Mouse (Mus musculus) testis, adult 2 months (tissue): ENCODE results near the gene Cyth3. TPM values are rescaled to one million over a fixed set of nuclear protein-coding genes. Genes with fewer than 3 reads are reported as not detected.

Experiments
- H3K27ac ChIP-seq: fragments of 200-500 bp; 2 replicates; pipeline ENCODE4 v1.5.1; 2012; ENCODE audit warnings: low read depth, low read length; ENCODE audit not compliant: control insufficient read depth, insufficient read depth
- H3K27me3 ChIP-seq: fragments of 200-500 bp; 2 replicates; pipeline ENCODE4 v1.6.1; 2012; ENCODE audit warnings: mild to moderate bottlenecking, low read length, moderate library complexity; ENCODE audit not compliant: control insufficient read depth, insufficient read depth
- H3K36me3 ChIP-seq: fragments of 200-500 bp; 2 replicates; pipeline ENCODE4 v1.6.1; 2012; ENCODE audit warnings: mild to moderate bottlenecking, low read length; ENCODE audit not compliant: control insufficient read depth, insufficient read depth
- H3K4me1 ChIP-seq: fragments of 200-500 bp; 2 replicates; pipeline ENCODE4 v1.6.1; 2012; ENCODE audit warnings: low read length; ENCODE audit not compliant: control insufficient read depth, insufficient read depth
- H3K4me3 ChIP-seq: fragments of 200-500 bp; 2 replicates; pipeline ENCODE4 v1.5.1; 2012; ENCODE audit warnings: low read depth, mild to moderate bottlenecking, low read length, moderate library complexity, mixed read lengths; ENCODE audit not compliant: control insufficient read depth
- CTCF ChIP-seq: fragments of 200-500 bp; IDR thresholded peaks from 2 replicates; pipeline ENCODE4 v1.5.1; 2012; ENCODE audit warnings: low read depth, mild to moderate bottlenecking, inconsistent platforms, low read length, moderate library complexity; ENCODE audit not compliant: control insufficient read depth, insufficient read depth, insufficient replicate concordance
- POLR2A ChIP-seq: fragments of 200-500 bp; IDR thresholded peaks from 2 replicates; pipeline ENCODE4 v1.6.1; 2012; ENCODE audit warnings: low read depth, mild to moderate bottlenecking, inconsistent platforms, low read length, moderate library complexity; ENCODE audit not compliant: control insufficient read depth
- polyA plus RNA-seq: library from polyadenylated mRNA; depleted of rRNA; stranded (reverse); fragments of >200 nt; gene quantifications from 2 replicates; pipeline ENCODE4 v1.2.3, GENCODE M21; 2012

Cyth3 gene
- polyA plus RNA-seq, 1 experiment, result 24.0 TPM

DNA sequence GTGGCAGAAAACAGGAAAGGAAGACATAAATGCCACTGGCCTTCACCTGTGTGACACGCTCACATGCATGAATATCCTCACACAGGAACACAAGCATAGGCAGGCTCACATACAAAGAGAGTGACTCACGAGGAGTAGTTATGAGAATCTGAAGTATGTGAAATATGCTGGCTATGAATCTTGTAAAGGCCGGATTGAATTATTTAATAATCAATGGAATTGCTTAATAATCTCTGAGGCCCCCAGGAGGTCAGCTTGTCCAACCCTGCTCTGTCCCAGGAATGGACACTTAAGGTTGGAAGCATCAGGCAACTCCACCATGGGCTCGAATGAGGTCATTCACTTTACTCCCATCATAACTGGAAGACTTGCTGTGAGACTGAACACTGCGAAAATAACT lies 37.3 kb upstream of the Cyth3 start:
- no peaks in the 10 kb centered on the region for H3K27me3 ChIP-seq
- H3K4me3 ChIP-seq, result no peak overlapping the region
- peaks cover 2% of the 10 kb centered on the region; the same call in 1 of the 2 replicates for H3K4me1 ChIP-seq
- no peak overlapping the region for H3K27ac ChIP-seq
- no peaks in the 10 kb centered on the region for H3K36me3 ChIP-seq
- TF ChIP-seq CTCF (no peak), POLR2A (no peak)

DNA sequence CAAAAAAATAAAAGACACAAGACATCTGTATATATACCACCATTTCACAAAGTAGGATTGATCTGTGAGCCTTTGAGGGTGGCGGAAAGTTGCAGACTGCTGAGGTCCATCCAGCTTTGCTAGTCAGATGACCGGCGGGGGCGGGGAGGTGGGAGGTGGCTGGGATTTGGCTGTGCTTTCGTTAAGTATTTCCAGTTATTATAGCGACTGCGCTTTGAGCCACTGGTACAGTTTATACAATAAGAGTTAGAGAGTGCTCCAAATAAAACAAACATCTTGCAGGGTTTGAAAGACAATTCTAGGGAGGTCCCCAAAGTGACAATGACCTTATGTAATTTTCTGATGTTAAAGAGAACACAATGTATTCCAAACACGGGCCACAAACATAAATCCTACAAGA lies 35.9 kb upstream of the Cyth3 start:
- Histone ChIP-seq H3K27me3 (no peaks in the 10 kb centered on the region), H3K4me3 (no peak overlapping the region), H3K27ac (no peak overlapping the region), H3K4me1 (peaks cover 2% of the 10 kb centered on the region; the same call in 1 of the 2 replicates), H3K36me3 (no peaks in the 10 kb centered on the region)
- TF ChIP-seq CTCF, result no peak
- no peak for TF ChIP-seq POLR2A

DNA sequence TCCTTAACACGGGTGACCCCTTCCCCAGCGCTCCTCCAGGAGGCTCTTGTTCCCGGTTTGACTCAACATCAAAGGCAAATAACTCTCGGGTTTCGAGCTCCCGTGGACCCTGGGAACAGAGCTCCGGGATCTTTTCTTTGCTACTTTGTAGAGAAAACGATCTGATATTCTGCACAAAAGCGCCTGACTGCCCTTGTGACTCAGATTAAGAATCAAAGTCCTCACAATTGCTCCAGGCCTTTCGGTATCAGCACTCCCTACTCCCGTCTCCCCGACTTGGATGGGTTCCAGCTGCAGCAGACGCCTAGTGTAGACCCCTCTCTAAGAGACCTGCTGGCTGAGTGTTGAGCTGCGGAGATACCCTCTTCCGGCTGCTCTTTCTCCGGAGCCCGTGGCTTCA lies 33.1 kb upstream of the Cyth3 start:
- Histone ChIP-seq H3K4me3 (no peak overlapping the region), H3K27ac (peak overlapping the region; percentile 44), H3K4me1 (peaks cover 2% of the 10 kb centered on the region; the same call in 1 of the 2 replicates), H3K36me3 (no peaks in the 10 kb centered on the region), H3K27me3 (no peaks in the 10 kb centered on the region)
- TF ChIP-seq POLR2A, result no peak
- no peak for TF ChIP-seq CTCF

DNA sequence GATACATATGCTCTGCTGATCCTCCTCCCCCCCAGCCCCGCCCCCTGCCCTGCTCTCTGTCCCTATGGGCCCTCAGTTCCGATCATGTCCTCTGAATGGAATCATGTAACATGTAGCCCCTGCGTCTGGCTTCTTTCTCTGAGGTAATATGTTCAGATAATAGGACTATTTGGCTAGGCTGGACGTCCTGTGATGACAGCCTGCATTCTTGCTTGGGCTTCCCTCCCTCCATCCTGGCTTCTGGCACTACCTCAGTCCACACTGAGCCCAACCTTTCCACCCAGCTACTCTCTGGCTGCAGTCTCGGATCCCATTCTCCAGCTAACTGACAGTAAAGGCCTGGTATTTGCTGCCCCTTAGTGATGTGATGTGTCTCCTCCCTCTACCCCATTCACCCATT lies 29.3 kb upstream of the Cyth3 start:
- H3K4me3 ChIP-seq, result no peak overlapping the region
- TF ChIP-seq POLR2A, result no peak
- TF ChIP-seq CTCF, result no peak
- H3K4me1 ChIP-seq, result no peaks in the 10 kb centered on the region; the same call in 1 of the 2 replicates
- no peaks in the 10 kb centered on the region for H3K36me3 ChIP-seq
- H3K27me3 ChIP-seq, result no peaks in the 10 kb centered on the region
- no peak overlapping the region for H3K27ac ChIP-seq

DNA sequence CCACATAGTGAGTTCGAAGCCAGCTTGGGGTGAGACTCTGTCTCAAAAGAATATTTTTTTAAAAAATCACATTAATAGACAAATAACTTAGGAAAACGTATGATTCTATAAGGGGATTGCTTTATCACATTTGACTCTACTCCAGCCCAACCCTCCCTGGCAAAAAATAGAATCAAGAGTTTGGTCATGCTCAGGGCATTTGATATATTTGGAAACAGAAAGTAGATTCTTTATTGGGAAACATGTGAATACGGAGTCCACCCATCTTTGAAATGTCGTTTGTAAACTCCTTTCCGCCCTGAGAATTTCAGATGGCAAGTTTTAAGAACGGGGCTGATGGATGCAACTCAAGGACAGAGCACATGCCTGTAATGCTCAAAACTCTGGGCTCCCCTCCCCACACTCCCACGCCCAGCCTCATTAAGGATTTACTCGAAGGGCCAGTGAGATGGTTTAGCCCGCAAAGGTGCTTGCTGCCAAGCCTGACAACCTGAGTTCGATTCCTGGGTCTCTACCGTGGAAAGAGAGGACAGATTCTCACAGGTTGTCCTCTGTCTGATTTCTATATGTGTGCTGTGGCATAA lies 28.6 kb upstream of the Cyth3 start:
- no peak for TF ChIP-seq POLR2A
- TF ChIP-seq CTCF, result no peak
- H3K4me3 ChIP-seq, result no peak overlapping the region

DNA sequence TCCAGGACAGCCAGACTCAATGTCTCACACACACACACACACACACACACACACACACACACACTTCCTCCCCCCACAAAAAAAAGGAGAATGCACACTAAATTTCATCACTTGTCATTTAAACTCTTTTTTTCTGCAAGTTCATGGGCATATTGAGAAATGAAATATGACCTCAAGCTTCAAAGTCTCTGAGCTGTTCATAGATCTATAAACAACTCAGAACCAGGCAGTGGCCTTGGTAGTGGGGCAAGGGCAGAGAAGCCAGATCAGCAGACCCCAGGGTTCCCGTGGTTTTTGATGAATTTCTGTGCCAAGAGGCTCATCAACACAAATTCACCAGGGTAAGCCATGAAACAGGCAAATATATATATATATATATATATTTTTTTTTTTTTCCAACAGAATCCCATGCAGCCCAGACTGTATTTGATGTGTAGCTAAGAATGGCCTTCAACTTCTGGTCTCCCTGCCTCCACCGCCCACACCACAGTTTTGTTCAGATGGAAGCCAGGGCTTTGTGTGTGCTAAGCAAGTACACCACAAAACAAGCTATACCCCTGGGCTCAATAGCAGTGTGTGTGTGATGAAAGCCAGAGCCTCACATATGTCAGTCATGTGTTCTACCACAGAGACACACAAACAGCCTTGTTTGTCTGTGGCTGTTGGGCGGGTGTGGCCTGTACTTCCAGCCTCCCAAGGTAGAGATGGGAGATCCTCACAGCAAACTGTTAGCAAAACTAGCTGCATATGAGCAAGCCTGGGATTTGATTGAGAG lies 27.8 kb upstream of the Cyth3 start:
- Histone ChIP-seq H3K27me3 (no peaks in the 10 kb centered on the region), H3K27ac (no peak overlapping the region), H3K4me1 (no peaks in the 10 kb centered on the region), H3K36me3 (no peaks in the 10 kb centered on the region), H3K4me3 (no peak overlapping the region)
- TF ChIP-seq POLR2A, result no peak
- TF ChIP-seq CTCF, result no peak

More for the DNA sequence above, 28.6 kb upstream of the Cyth3 start:
- H3K27ac ChIP-seq, result no peak overlapping the region
- H3K36me3 ChIP-seq, result no peaks in the 10 kb centered on the region
- H3K27me3 ChIP-seq, result no peaks in the 10 kb centered on the region
- no peaks in the 10 kb centered on the region; the same call in 1 of the 2 replicates for H3K4me1 ChIP-seq

DNA sequence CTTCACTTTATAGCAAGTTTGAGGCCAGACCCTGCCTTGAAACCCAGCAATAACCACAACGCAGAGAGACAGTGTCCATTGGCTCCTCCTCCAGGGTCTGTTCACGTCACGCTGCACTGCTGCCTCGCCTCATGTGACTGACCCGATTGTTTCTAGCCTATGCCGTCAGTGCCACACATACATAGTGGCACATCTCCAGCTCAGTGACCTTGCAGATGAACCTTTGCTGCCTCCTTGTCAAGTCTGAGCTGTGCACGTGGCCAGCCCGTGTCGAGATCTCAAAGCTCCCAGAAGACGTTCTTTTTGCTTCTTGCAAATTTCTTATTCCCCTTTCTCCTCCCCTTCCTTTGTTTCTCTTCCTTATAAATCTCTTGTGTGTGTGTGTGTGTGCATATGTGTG lies 20.2 kb upstream of the Cyth3 start:
- Histone ChIP-seq H3K4me3 (no peak overlapping the region), H3K27ac (no peak overlapping the region), H3K36me3 (no peaks in the 10 kb centered on the region), H3K27me3 (no peaks in the 10 kb centered on the region), H3K4me1 (peaks cover 14% of the 10 kb centered on the region)
- TF ChIP-seq POLR2A (no peak), CTCF (no peak)
